ENCODE assay signal across 12 mouse cellular contexts in genomic region chr5:15561425-15562264, GRCm38 (mm10). TPM values are rescaled to one million over a fixed set of nuclear protein-coding genes. Genes with fewer than 3 reads are reported as not detected.
A peak's percentile ranks its signal among the peaks of the same experiment; 100 is the strongest.
DNase-seq lines count a peak whose midpoint lies in the region; ATAC-seq and TF ChIP-seq lines count a peak whose summit lies in the region.
"Not testable (repeated sequence)": the region's sequence is repeated elsewhere in the genome, so short reads cannot be mapped to it uniquely, and the experiment has no call there.
"Had no signal": no experiment of that assay in that cellular context is flagged by ENCODE, and none has a peak within 500 bp of the region (broad histone marks: within the 10 kb centered on the region; RNA-seq: fewer than 3 reads in every experiment).

No protein-coding gene starts in this region.

- not testable (repeated sequence) for H3K27me3 ChIP-seq in forebrain, embryonic 11.5 days (ENCODE audit: control insufficient read depth, insufficient read depth, low read length); heart, embryonic 14.5 days (ENCODE audit: control insufficient read depth, insufficient read depth, low read length); hindbrain, embryonic 16.5 days (replicated peaks; ENCODE audit: control insufficient read depth, insufficient read depth, low read length); kidney, postnatal 0 days (ENCODE audit: insufficient read depth, low read length); liver, embryonic 15.5 days; midbrain, embryonic 15.5 days (replicated peaks); stomach, embryonic 14.5 days (ENCODE audit: control insufficient read depth, insufficient read depth, low read length)

- not testable (repeated sequence) for H3K9me3 ChIP-seq in forebrain, embryonic 11.5 days (ENCODE audit: control insufficient read depth, low read length); heart, embryonic 14.5 days (ENCODE audit: control insufficient read depth, low read length); hindbrain, embryonic 16.5 days (ENCODE audit: control insufficient read depth, low read length); kidney, postnatal 0 days (replicated peaks; ENCODE audit: low read length); liver, embryonic 15.5 days (replicated peaks); midbrain, embryonic 15.5 days; stomach, embryonic 14.5 days (ENCODE audit: control insufficient read depth, low read depth, low read length)

- H3K27ac ChIP-seq in forebrain, embryonic 11.5 days (ENCODE audit: low read depth, low read length); heart, embryonic 14.5 days (replicated peaks in 1 of 2; ENCODE audit: control insufficient read depth in 1 of 2, insufficient read depth in 1 of 2, low read depth in 2 of 2, low read length in 2 of 2); hindbrain, embryonic 16.5 days (ENCODE audit: low read depth, low read length); kidney, postnatal 0 days; liver, embryonic 15.5 days (replicated peaks); midbrain, embryonic 15.5 days; stomach, embryonic 14.5 days (ENCODE audit: low read length): not testable (repeated sequence)

- not testable (repeated sequence) for H3K4me3 ChIP-seq in forebrain, embryonic 11.5 days (ENCODE audit: low read depth, low read length); heart, embryonic 14.5 days (ENCODE audit: control insufficient read depth in 1 of 2, insufficient read depth in 1 of 2, low read depth in 1 of 2, low read length in 2 of 2); hindbrain, embryonic 16.5 days (ENCODE audit: low read length); kidney, postnatal 0 days (replicated peaks; ENCODE audit: low read depth, low read length); liver, embryonic 15.5 days (replicated peaks); midbrain, embryonic 15.5 days; stomach, embryonic 14.5 days (ENCODE audit: low read depth, low read length)

- peak; percentile 26 for ATAC-seq in forebrain, embryonic 11.5 days (replicated peaks; ENCODE audit: low FRiP score)
- peak; percentile 38 for ATAC-seq in heart, embryonic 14.5 days (ENCODE audit: insufficient number of reproducible peaks, insufficient read depth, low FRiP score, low read depth)
- ATAC-seq in hindbrain, embryonic 16.5 days = peak; percentile 42; the same call in 1 of the 2 replicates
- ATAC-seq in kidney, postnatal 0 days (replicated peaks; ENCODE audit: low FRiP score, low read depth) = peak; percentile 59
- 0 out of 2 replicates have a peak, but pooled peaks have one; percentile 9 for ATAC-seq in liver, embryonic 15.5 days (ENCODE audit: insufficient read depth)
- peak; percentile 30; the same call in 1 of the 2 replicates for ATAC-seq in midbrain, embryonic 15.5 days (replicated peaks)
- peak; percentile 63 for ATAC-seq in stomach, embryonic 14.5 days (ENCODE audit: insufficient number of reproducible peaks, insufficient read depth, low FRiP score, low read depth)

- not testable (repeated sequence) for H3K4me1 ChIP-seq in forebrain, embryonic 11.5 days (replicated peaks; ENCODE audit: control insufficient read depth, insufficient read depth, low read length); heart, embryonic 14.5 days (ENCODE audit: control insufficient read depth in 2 of 2, insufficient read depth in 2 of 2, low read length in 2 of 2); hindbrain, embryonic 16.5 days (ENCODE audit: control insufficient read depth, insufficient read depth, low read depth, low read length); kidney, postnatal 0 days (replicated peaks; ENCODE audit: insufficient read depth, low read length); liver, embryonic 15.5 days (replicated peaks); midbrain, embryonic 15.5 days; stomach, embryonic 14.5 days (ENCODE audit: control insufficient read depth, insufficient read depth, low read length)

- WGBS in forebrain, embryonic 11.5 days = 83% methylated on average over 3 of the region's 3 CpGs
- 70% methylated on average over 3 of the region's 3 CpGs for WGBS in heart, embryonic 14.5 days
- WGBS in hindbrain, embryonic 16.5 days = 79% methylated on average over 3 of the region's 3 CpGs
- WGBS in kidney, postnatal 0 days = 73% methylated on average over 3 of the region's 3 CpGs
- 51% methylated on average over 3 of the region's 3 CpGs for WGBS in liver, embryonic 15.5 days (ENCODE audit: insufficient replicate concordance)
- 80% methylated on average over 3 of the region's 3 CpGs for whole genome bisulfite sequencing in midbrain, embryonic 15.5 days
- 82% methylated on average over 3 of the region's 3 CpGs for WGBS in stomach, embryonic 14.5 days

- H3K9ac ChIP-seq in forebrain, embryonic 11.5 days (ENCODE audit: low read length); heart, embryonic 14.5 days (ENCODE audit: low read length); hindbrain, embryonic 16.5 days (ENCODE audit: low read depth, low read length); kidney, postnatal 0 days (ENCODE audit: low read depth, low read length); liver, embryonic 15.5 days; midbrain, embryonic 15.5 days; stomach, embryonic 14.5 days (replicated peaks; ENCODE audit: low read depth, low read length): not testable (repeated sequence)

- not testable (repeated sequence) for H3K4me2 ChIP-seq in forebrain, embryonic 11.5 days (ENCODE audit: low read depth, low read length, severe bottlenecking); heart, embryonic 14.5 days (ENCODE audit: low read length); hindbrain, embryonic 16.5 days (ENCODE audit: low read length); kidney, postnatal 0 days (ENCODE audit: low read length); liver, embryonic 15.5 days; midbrain, embryonic 15.5 days; stomach, embryonic 14.5 days (replicated peaks; ENCODE audit: low read depth, low read length)

- TF ChIP-seq CTCF in kidney, postnatal 0 days (IDR thresholded peaks at IDR 0.05; ENCODE audit: low read depth) = not testable (repeated sequence)

- DNase-seq in CD4-positive, CD25-positive, alpha-beta regulatory T cell, adult 2 months (ENCODE audit: low read depth, low spot score) = peak; percentile 1
- peak; percentile 45 for DNase-seq in forebrain, embryonic 11.5 days (ENCODE audit: low spot score)
- DNase-seq in kidney, postnatal 0 days (ENCODE audit: low spot score) = not testable (repeated sequence)

- not testable (repeated sequence) for H3K36me3 ChIP-seq in forebrain, embryonic 11.5 days (ENCODE audit: control insufficient read depth, insufficient read depth, low read length); heart, embryonic 14.5 days (ENCODE audit: control insufficient read depth, insufficient read depth, low read length); hindbrain, embryonic 16.5 days (ENCODE audit: control insufficient read depth, insufficient read depth, low read length); kidney, postnatal 0 days (ENCODE audit: insufficient read depth, low read length); liver, embryonic 15.5 days (replicated peaks); midbrain, embryonic 15.5 days (replicated peaks); stomach, embryonic 14.5 days (ENCODE audit: control insufficient read depth, insufficient read depth, low read length)

RNA-seq across cellular contexts. Expression of gene Gm21083, which starts 15.5 kb away (rescaled TPM):
- not detected in 2 replicates for polyA plus RNA-seq in forebrain, embryonic 11.5 days (2014; fragmentation: Nextera tagmentation; extraction: Ambion mirVana)
- 0.35 TPM in 1 of 2 replicates, not detected in the other for polyA plus RNA-seq in heart, embryonic 14.5 days (2014; fragmentation: Nextera tagmentation; extraction: Ambion mirVana)
- polyA plus RNA-seq in hindbrain, embryonic 16.5 days (2015; fragmentation: Nextera tagmentation; extraction: Ambion mirVana) = not detected in 2 replicates
- not detected in 2 replicates for polyA plus RNA-seq in kidney, postnatal 0 days (2015; fragmentation: Nextera tagmentation; extraction: Ambion mirVana)
- polyA plus RNA-seq in liver, embryonic 15.5 days (2015; fragmentation: Nextera tagmentation; extraction: Ambion mirVana) = not detected in 2 replicates
- polyA plus RNA-seq in midbrain, embryonic 15.5 days (2015; fragmentation: Nextera tagmentation; extraction: Ambion mirVana) = not detected in 2 replicates
- not detected in 2 replicates for polyA plus RNA-seq in stomach, embryonic 14.5 days (2014; fragmentation: Nextera tagmentation; extraction: Ambion mirVana)
- polyA plus RNA-seq: forebrain, postnatal 0 days; gonadal fat pad, adult 2 months; liver, postnatal 0 days; midbrain, embryonic 10.5 days had no signal

RNA-seq across cellular contexts. Expression of gene Gm21190, which starts 32.6 kb away (rescaled TPM):
- polyA plus RNA-seq in forebrain, embryonic 11.5 days (2014; fragmentation: Nextera tagmentation; extraction: Ambion mirVana) = not detected in 2 replicates
- not detected in 2 replicates for polyA plus RNA-seq in heart, embryonic 14.5 days (2014; fragmentation: Nextera tagmentation; extraction: Ambion mirVana)
- polyA plus RNA-seq in hindbrain, embryonic 16.5 days (2015; fragmentation: Nextera tagmentation; extraction: Ambion mirVana) = not detected in 2 replicates
- not detected in 2 replicates for polyA plus RNA-seq in kidney, postnatal 0 days (2015; fragmentation: Nextera tagmentation; extraction: Ambion mirVana)
- polyA plus RNA-seq in liver, embryonic 15.5 days (2015; fragmentation: Nextera tagmentation; extraction: Ambion mirVana) = not detected in 2 replicates
- not detected in 2 replicates for polyA plus RNA-seq in midbrain, embryonic 15.5 days (2015; fragmentation: Nextera tagmentation; extraction: Ambion mirVana)
- polyA plus RNA-seq in stomach, embryonic 14.5 days (2014; fragmentation: Nextera tagmentation; extraction: Ambion mirVana) = not detected in 2 replicates
- polyA plus RNA-seq: forebrain, postnatal 0 days; gonadal fat pad, adult 2 months; liver, postnatal 0 days; midbrain, embryonic 10.5 days had no signal

RNA-seq across cellular contexts. Expression of gene Speer4d, which starts 57.2 kb away (rescaled TPM):
- not detected in 2 replicates for polyA plus RNA-seq in forebrain, embryonic 11.5 days (2014; fragmentation: Nextera tagmentation; extraction: Ambion mirVana)
- polyA plus RNA-seq in heart, embryonic 14.5 days (2014; fragmentation: Nextera tagmentation; extraction: Ambion mirVana) = not detected in 2 replicates
- not detected in 2 replicates for polyA plus RNA-seq in hindbrain, embryonic 16.5 days (2015; fragmentation: Nextera tagmentation; extraction: Ambion mirVana)
- not detected in 2 replicates for polyA plus RNA-seq in kidney, postnatal 0 days (2015; fragmentation: Nextera tagmentation; extraction: Ambion mirVana)
- polyA plus RNA-seq in liver, embryonic 15.5 days (2015; fragmentation: Nextera tagmentation; extraction: Ambion mirVana) = not detected in 2 replicates
- polyA plus RNA-seq in midbrain, embryonic 15.5 days (2015; fragmentation: Nextera tagmentation; extraction: Ambion mirVana) = not detected in 2 replicates
- not detected in 2 replicates for polyA plus RNA-seq in stomach, embryonic 14.5 days (2014; fragmentation: Nextera tagmentation; extraction: Ambion mirVana)
- polyA plus RNA-seq: forebrain, postnatal 0 days; gonadal fat pad, adult 2 months; liver, postnatal 0 days; midbrain, embryonic 10.5 days had no signal

Comparison
In these comparisons a context has a peak if more than half of its experiments do, and no peak if none do; other contexts are left out.
1. ATAC-seq: peak in every context shown above with its lines; median percentile 63 in stomach, embryonic 14.5 days; 59 in kidney, postnatal 0 days; 42 in hindbrain, embryonic 16.5 days; 38 in heart, embryonic 14.5 days; 30 in midbrain, embryonic 15.5 days; 26 in forebrain, embryonic 11.5 days; 9 in liver, embryonic 15.5 days.